Mouse (Mus musculus) frontal cortex, postnatal 14 days (tissue): ENCODE measurements around the gene Ranbp17.

Source experiments
- DNase-seq, 2 experiments: peaks; one replicate each; pipeline ENCODE4 v3.0.0; 2022; ENCODE audit warnings: low spot score in 2 of 2

Gene Ranbp17

GRCm38 (mm10) chr11:33234134-33234533, 279.4 kb downstream of the Ranbp17 start:
- DNase-seq: no peak

DNA sequence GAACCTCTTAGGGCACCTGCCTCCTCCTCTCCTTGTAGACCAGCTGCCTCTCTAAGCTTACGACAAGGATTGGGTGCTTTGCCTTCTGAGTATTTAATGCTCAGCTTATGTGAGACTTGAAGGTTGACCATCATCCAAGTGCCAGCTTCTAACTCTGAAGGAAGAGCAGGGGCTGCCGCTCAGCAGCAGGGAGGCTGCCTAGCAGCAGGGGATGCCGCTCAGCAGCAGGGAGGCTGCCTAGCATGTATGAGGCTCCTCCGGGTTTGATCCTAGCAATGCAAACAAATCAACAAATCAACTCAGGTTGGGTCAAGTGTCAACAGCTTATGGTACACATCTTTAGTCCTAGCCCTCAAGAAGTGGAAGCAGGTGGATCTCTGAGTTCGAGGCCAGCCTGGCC, 281.5 kb downstream of the Ranbp17 start:
- DNase-seq: no peak

DNA sequence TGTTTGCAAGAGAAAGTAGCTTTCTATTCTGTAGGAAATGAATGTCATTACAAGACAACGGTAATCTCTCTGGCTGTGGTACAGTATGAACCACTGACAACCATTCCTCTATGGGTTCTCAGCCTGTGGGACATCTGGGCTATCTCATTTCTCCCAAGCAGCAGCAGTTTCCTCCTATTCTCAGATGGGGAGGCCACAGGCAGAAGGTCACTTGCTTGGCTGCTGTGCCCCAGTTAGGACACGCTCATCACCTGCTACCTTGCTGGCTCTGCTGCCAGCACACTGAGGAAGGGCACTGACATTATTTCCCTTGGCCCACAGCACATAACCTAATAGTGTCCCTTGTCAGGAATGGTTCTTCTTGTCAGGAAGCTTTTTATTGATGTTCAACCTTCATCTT, 285.4 kb downstream of the Ranbp17 start:
- DNase-seq: no peak

DNA sequence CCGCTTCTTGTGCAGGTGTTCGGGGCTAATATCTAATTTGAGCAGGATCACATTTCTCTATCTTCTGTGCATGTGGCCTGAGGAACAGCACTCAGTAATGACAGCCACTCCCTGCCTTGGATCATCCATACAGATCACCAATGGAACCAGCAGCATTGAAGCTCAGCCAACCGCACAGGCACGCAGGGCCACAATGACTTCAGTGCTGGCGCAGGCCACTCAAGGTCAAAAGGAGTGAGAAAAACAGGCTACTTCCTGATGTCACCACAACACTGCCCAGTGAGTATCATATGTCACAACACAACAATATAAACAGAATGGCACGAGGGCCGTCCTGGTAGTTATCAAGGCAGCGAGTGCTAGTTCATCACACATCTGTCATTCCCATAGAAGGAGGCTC, 287.0 kb downstream of the Ranbp17 start:
- DNase-seq: no peak

- DNase-seq: no peak
Observed at GRCm38 (mm10) chr11:33221566-33222365, 291.8 kb downstream of the Ranbp17 start.

- no peak for DNase-seq
Observed at GRCm38 (mm10) chr11:33220763-33221162, 292.8 kb downstream of the Ranbp17 start.

DNA sequence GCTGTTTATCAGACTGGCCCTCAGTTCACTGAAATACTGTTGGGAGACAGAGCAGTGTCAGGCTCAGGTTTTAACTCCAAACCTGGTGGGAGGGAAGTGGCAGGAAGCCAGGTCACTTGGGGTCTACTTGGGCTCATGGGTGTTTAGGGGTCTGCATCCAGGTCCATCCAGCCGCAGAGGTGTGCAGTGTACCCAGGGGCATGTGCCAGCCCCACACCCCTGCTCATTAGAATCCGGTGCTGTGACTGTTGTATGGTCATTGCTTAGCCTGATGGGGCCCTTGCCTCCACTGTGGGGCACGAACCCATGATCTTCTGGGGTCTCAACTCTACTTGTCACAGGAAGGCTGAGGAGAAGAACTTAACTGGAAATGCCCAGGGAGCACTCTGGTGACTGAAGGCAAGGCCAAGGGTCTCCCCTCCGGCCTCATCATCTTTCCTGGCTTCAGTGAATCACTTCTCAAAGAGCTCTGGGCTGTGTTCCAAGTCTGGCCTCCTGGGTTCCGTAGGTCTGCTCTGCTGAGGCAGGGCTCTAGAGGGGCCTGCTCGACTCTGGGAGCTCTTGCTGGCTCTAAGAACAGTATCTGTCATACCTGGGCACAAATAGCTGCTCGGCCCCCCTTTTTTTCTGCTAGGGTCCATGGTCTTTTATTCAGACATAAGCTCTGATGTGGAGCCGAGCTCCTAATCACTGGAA, 296.0 kb downstream of the Ranbp17 start:
- no peak for DNase-seq

DNA sequence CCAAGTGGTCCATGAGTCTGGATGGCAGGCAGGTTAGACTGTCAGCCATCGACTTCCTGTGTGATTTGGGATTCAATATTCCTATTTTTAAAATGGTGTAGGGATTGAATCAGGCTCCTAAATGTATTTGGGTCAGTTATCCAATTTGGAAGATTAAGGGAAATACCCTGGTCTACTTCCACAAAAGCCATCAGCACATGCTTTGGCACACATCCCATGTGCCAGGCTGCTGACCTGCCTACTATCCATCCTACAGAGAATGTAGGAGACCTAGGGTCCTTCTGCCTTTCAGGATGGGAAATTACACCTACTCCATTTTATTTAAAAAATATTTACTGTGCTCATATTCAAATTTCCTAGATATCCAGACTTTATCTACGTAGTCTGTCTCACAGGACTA, 306.1 kb downstream of the Ranbp17 start:
- DNase-seq: no peak

DNA sequence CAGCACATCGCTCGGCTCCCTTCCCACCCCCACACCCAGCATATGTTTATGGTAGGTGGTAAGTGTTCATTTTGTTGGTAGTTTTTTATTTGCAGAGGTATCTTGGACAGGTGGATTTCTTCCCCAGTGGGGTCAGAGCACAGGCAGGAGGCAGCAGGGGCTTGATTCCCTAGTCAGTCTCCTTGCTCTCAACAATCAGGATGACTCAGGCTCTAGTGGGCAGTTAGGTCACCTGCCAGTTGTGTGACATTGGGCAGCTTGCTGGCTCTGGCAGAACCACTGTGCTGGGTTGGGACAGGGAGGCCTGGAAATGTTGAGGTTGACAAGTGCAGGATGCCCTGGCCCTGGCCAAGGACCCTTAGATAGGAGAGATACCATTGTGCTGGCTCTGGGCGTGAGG, 308.6 kb downstream of the Ranbp17 start:
- no peak for DNase-seq

GRCm38 (mm10) chr11:33204329-33204705, 309.2 kb downstream of the Ranbp17 start:
- DNase-seq: no peak

- DNase-seq: peak in 1 of 2 experiments; percentile 21
Observed at GRCm38 (mm10) chr11:33203383-33204328, 309.9 kb downstream of the Ranbp17 start, which contains the start of gene Tlx3. TSS of gene Tlx3 (minus strand) at chr11:33203589.

DNA sequence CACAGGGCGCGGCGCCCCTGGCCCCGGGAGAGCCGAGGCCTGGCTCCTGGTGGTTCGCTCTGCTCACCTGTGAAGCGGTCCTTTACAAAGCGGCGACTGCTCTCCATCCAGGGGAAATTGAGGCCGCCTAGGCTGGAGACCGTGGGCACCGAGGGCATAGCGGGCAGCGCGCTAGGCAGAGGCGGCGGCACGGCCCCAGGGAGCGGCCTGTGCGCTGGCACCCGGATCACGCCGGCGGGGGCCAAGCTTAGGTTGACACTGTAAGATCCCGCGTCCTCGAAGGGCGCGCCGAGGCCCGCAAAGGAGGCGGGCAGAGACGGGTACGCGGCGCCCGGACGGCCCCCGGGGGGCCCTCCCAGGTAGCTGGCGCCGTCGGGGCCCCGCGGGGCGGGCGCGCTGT, 310.6 kb downstream of the Ranbp17 start:
- DNase-seq: no peak

DNA sequence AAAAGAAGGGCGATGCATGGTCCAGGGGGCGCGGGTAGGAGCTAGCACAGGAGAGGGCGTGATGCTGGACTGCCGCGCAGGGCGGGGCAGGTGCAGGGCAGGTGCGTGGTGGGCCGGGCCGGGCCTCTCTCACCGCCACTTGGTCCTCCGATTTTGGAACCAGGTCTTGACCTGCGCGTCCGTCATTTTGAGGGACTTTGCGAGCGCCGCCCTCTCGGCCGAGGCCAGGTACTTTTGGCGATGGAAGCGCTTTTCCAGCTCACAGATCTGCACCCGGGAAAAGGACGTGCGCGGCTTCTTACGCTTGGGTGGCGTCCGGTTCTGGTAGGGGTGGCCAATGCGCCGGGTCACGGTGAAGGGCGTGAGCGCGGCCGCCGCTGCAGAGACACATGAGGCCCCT, 311.2 kb downstream of the Ranbp17 start:
- no peak for DNase-seq

- DNase-seq: no peak
Observed at GRCm38 (mm10) chr11:33201626-33202010, 311.9 kb downstream of the Ranbp17 start.

- DNase-seq: no peak
Observed at GRCm38 (mm10) chr11:33200764-33201625, 312.6 kb downstream of the Ranbp17 start.

GRCm38 (mm10) chr11:33199906-33200763, 313.4 kb downstream of the Ranbp17 start:
- DNase-seq: no peak

DNA sequence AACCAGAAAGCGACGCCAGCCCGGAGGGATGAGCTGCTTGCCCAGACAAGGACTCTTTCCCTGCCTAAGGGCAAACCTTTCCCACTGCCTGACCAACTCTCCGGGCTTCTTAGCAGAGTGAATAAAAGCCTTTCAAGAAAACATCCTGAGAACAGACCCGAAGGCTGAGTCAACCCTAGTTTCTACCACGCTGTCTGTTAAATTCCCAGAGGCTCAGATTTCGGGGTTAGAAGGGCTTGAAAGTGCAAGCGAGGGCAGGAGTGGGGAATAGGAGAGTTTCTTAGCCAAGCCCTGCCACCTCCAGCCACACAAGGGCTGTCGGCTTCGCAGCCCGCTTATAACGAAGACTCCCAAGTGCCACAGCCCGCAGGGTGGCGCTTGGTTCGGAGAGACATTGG, 314.4 kb downstream of the Ranbp17 start:
- no peak for DNase-seq

GRCm38 (mm10) chr11:33198351-33199116, 315.0 kb downstream of the Ranbp17 start:
- no peak for DNase-seq

DNA sequence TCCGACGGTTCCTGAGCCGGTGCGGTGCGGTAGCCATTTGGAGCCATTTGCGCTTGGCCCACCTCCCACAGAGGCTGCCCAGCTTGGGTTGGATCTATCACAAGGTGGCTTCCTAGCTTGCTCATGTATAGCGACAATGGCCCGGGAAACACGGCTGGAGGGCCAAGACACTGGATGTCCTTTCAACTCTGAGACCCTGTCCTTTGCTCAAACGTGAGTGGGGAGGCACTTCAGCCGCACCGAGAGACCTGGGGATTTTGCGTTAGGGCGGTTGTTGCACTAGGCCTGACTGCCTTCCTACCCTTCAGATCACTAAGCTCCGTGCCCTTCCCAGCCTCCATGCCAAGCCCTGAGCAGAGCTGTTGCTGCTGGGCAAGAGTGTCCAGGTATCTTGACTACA, 315.9 kb downstream of the Ranbp17 start:
- DNase-seq: no peak

DNA sequence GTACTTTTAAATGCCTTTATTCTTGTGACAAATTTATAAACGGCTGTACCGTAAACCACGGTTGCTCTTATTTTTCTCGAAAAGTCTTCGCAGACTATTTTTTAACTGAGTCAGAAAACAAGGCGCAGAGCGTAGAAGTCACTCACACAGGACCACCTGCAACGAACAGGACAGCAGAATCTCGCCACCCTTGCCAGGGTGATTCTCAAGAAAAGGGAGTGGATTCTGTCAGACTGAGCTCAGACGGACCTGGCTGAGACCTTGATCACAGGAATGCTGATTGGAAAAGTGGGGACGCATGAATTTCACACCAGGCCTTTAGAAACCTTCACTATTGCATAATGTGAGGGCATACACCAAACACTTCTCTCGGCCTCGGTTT, 316.4 kb downstream of the Ranbp17 start:
- no peak for DNase-seq
